8 mouse cellular contexts compared by ENCODE assay signal in the genomic region with DNA sequence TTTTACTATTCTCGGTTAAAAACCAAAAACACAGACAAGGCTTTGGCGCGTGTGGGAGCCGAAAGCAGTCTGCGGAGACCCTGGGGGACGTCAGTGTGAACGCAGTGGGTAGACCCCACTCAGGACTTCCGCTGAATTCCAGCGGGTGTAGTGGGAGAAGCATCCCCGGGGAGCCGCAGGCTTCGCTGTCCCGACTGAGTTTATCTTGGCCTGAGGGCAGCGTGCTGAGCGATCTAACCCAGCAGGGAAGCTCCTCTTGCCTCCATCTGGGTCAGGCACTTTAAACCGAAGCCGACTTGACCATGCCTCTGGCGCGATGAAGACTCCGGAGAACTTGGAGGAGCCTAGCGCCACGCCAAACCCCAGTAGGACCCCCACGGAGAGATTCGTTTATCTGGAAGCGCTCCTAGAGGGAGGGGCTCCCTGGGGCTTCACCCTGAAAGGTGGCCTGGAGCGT. TPM values are rescaled to one million over a fixed set of nuclear protein-coding genes. Genes with fewer than 3 reads are reported as not detected.
DNase-seq lines count a peak whose midpoint lies in the region; ATAC-seq and TF ChIP-seq lines count a peak whose summit lies in the region.

A gene (plus strand): TSS at position 85 of the 457 bp plus-strand sequence.

- peak within 1 kb of the TSS; percentile 65 for H3K4me3 ChIP-seq in embryonic facial prominence, embryonic 10.5 days
- H3K4me3 ChIP-seq in midbrain, embryonic 12.5 days = peak within 1 kb of the TSS; percentile 57
- H3K4me3 ChIP-seq in thymus, adult 2 months (ENCODE audit: control insufficient read depth, insufficient read depth, low read length) = no peak within 1 kb of the TSS

- no peak for TF ChIP-seq POLR2A in thymus, adult 2 months (IDR thresholded peaks at IDR 0.05; ENCODE audit: control insufficient read depth, extremely low read depth, insufficient read depth, low read length, poor library complexity)

- H3K4me2 ChIP-seq in midbrain, embryonic 12.5 days (replicated peaks) = peak within 1 kb of the TSS; percentile 88

- WGBS in embryonic facial prominence, embryonic 10.5 days = under 1% methylated on average over 26 of the region's 26 CpGs
- WGBS in midbrain, embryonic 12.5 days = under 1% methylated on average over 26 of the region's 26 CpGs
- WGBS in thymus, adult 2 months = 5% methylated on average over 26 of the region's 26 CpGs

- intact Hi-C loops in heart, postnatal 10 days (cut with DNase I) = loop anchor here (5.0 to 10.0 kb wide), 3 partner anchors 269 to 641 kb away; no protein-coding TSS in a partner anchor

- H3K9me3 ChIP-seq in embryonic facial prominence, embryonic 10.5 days = no peaks in the 10 kb centered on the region
- no peaks in the 10 kb centered on the region for H3K9me3 ChIP-seq in midbrain, embryonic 12.5 days

- H3K4me1 ChIP-seq in embryonic facial prominence, embryonic 10.5 days = peaks cover 23% of the 10 kb centered on the region
- peaks cover 9% of the 10 kb centered on the region for H3K4me1 ChIP-seq in midbrain, embryonic 12.5 days
- no peaks in the 10 kb centered on the region for H3K4me1 ChIP-seq in thymus, adult 2 months (replicated peaks; ENCODE audit: control insufficient read depth, insufficient read depth, low read length)

- H3K36me3 ChIP-seq in embryonic facial prominence, embryonic 10.5 days (replicated peaks) = no peaks in the 10 kb centered on the region
- no peaks in the 10 kb centered on the region for H3K36me3 ChIP-seq in midbrain, embryonic 12.5 days
- H3K36me3 ChIP-seq in thymus, adult 2 months (ENCODE audit: control insufficient read depth, insufficient read depth, low read length) = no peaks in the 10 kb centered on the region

- H3K27me3 ChIP-seq in embryonic facial prominence, embryonic 10.5 days (replicated peaks; ENCODE audit: low read depth, poor library complexity, severe bottlenecking) = no peaks in the 10 kb centered on the region; the same call in 1 of the 2 replicates
- no peaks in the 10 kb centered on the region for H3K27me3 ChIP-seq in midbrain, embryonic 12.5 days
- peaks cover 12% of the 10 kb centered on the region; the same call in 1 of the 2 replicates for H3K27me3 ChIP-seq in thymus, adult 2 months (ENCODE audit: control insufficient read depth, insufficient read depth, low read length)

- peak within 1 kb of the TSS; percentile 89 for H3K27ac ChIP-seq in embryonic facial prominence, embryonic 10.5 days (replicated peaks)
- peak within 1 kb of the TSS; percentile 65 for H3K27ac ChIP-seq in midbrain, embryonic 12.5 days (replicated peaks)
- H3K27ac ChIP-seq in thymus, adult 2 months (ENCODE audit: control insufficient read depth, insufficient read depth, low read length) = no peak within 1 kb of the TSS

- peak within 1 kb of the TSS; percentile 65 for H3K9ac ChIP-seq in midbrain, embryonic 12.5 days (replicated peaks)

- no peak for TF ChIP-seq CTCF in thymus, adult 2 months (IDR thresholded peaks at IDR 0.05; ENCODE audit: borderline replicate concordance, control insufficient read depth, extremely low read depth, insufficient read depth, low read length, poor library complexity)

- DNase-seq in cerebellum, postnatal 25 days = peak; percentile 15 to 19
- DNase-seq in cerebellum, adult 9-11 months = no peak
- peak; percentile 66 for DNase-seq in embryonic facial prominence, embryonic 10.5 days (ENCODE audit: low spot score)
- peak; percentile 40 to 41 for DNase-seq in heart, postnatal 10 days
- DNase-seq in kidney, postnatal 36 days = peak; percentile 26 to 57
- DNase-seq in thymus, adult 2 months = no peak
- no peak for DNase-seq in frontal cortex, postnatal 14 days (ENCODE audit: low spot score in 2 of 2)

- peak; percentile 45 for ATAC-seq in midbrain, embryonic 12.5 days (ENCODE audit: low FRiP score, low read depth)

RNA-seq across cellular contexts. Expression of the gene that starts here (rescaled TPM):
- 4.5 and 4.8 TPM in 2 replicates for polyA plus RNA-seq in embryonic facial prominence, embryonic 10.5 days (2016; fragmentation: Nextera tagmentation; extraction: Ambion mirVana)
- 10 to 100 TPM; 32.5 to 45.5 TPM for total RNA-seq in heart, postnatal 10 days (2021)
- 6.1 and 7.3 TPM in 2 replicates for polyA plus RNA-seq in midbrain, embryonic 12.5 days (2016; fragmentation: Nextera tagmentation; extraction: Ambion mirVana)
- polyA plus RNA-seq in thymus, adult 2 months (2012; rRNA removed) = 3.0 and 4.0 TPM in 2 replicates

Comparison
In these comparisons a context has a peak if more than half of its experiments do, and no peak if none do; other contexts are left out.
1. DNase-seq: peak in cerebellum, postnatal 25 days (2 of 2), embryonic facial prominence, embryonic 10.5 days (single experiment), heart, postnatal 10 days (2 of 2) and kidney, postnatal 36 days (2 of 2); none in cerebellum, adult 9-11 months (single experiment), thymus, adult 2 months (single experiment) and frontal cortex, postnatal 14 days (0 of 2).